Mouse (Mus musculus): ENCODE results near the gene Il2rb.

DNA sequence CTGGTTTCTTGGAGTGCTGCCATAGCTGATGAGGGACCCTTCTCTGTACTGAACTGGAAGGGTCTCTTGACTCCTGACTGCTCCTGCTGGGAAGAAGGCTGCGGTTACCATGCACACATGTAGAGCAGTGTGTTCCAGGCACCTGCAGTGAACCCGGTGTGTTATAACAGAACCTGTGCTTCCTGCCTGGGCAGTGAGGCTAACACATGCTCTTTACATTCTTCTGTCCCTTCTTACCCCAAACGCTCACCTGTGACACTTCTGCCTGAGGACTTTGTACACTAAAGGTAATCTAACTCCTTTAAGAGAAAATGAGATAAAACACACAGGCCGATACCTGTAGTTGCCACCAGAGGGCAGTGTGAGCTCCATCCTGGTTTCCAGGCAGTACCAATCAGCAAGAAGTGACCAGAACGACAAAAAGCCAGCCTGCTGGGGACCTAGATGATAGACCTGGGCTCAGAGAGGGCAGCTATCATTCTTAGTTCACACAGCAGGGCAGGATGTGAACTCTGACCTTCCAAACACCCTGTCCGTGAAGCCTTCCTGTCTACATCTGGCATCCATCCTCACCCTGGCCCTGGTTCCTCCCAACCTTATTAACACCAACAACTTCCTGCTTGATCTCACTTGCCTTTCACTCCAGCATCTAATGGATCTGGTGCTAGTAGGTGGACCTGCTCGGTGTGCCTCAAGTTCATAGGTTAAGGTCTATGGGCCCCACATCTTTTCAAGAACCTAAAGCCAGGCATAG is 19.5 kb upstream of the Il2rb start:
- peak; percentile 94 for TF ChIP-seq CTCF (IDR thresholded peaks at IDR 0.05; ENCODE audit: insufficient read depth, low read length)
- no peak for TF ChIP-seq POLR2A (IDR thresholded peaks at IDR 0.05; ENCODE audit: borderline replicate concordance, extremely low read depth, low read depth, low read length)

All from lung, adult 2 months (tissue).